Mouse (Mus musculus) WW6 (cell line): Measurements from ENCODE around the gene Fgfr2.

Source experiments
- DNase-seq: peaks from one replicate; pipeline ENCODE4 v3.0.0-alpha.2; 2013; ENCODE audit warnings: low read depth, low spot score

The Fgfr2 gene

DNA sequence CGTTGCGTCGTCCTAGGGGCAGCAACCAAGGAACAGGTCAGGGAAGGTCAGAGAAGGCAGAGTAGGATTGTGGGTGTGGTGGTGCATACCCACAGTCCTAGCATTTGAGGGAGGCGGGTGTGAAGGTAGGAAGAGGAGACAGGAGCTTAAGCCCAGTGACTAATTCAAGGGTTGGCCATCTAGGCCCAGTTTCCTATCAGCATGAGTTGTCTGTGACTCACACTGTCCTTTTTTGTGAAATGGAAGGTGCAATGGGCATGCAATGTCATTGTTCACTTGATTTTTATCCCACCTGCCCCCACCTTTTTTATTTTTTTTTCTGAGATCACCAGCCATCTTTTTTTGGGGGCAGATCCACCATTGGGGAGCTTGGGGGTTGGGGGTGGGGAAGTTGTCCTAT lies 2157.8 kb downstream of the Fgfr2 start:
- DNase-seq, result no peak

DNA sequence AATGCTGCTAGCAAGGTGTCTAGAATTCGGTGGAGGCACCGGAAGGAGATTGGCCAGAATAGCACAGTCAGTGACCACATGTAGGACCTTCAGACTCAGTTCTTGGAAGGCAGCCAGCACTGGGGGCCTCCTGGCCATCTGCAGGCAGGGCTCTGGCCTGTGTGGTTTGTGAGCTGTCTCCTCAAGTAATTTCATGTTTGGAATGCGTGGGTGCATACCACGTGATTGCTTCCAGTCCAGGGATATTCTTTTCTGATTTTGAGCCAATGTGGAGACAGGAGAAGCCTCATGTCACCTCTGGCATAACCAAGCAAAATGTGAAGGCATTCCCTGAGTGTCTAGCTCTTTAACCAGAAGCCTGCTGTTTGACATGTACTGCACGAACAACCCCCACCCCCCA lies 2158.5 kb downstream of the Fgfr2 start:
- DNase-seq, result no peak

DNA sequence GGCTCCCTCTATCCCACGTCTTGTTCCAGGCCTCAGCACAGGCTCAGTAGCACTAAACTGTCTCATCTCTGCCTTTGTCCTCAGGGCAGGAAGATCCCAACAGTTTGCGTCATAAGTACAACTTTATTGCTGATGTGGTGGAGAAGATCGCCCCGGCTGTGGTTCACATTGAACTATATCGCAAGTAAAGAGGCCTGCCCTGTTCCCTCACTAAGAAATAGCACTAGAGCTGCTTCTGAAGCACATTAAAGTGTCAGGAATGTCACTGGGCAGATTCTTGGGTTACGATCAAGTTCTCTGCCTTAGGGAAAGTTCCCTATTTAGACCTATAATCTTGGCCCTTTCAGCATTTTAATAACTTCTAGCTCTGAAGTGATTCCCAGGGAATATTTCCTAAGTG lies 2161.7 kb downstream of the Fgfr2 start:
- DNase-seq, result no peak

DNA sequence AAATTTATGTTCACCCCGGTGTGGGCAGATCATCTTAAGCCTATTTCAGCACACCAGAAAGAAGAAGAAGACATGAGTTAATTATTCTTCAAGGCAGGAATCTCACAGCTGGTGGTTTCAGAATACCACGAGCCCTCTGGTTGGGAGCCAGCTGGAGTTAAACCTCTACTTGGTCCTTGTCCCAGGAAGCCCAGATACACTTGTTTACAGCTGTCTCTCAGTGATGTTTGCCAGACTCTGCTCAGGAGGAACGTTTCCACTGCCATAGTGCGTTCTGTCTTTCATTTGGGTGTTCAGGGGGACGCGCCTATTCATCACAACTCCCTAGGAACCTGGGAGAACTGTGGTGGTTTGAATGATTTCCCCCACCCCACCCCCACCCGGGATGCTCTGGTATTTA lies 2163.3 kb downstream of the Fgfr2 start:
- no peak for DNase-seq

DNA sequence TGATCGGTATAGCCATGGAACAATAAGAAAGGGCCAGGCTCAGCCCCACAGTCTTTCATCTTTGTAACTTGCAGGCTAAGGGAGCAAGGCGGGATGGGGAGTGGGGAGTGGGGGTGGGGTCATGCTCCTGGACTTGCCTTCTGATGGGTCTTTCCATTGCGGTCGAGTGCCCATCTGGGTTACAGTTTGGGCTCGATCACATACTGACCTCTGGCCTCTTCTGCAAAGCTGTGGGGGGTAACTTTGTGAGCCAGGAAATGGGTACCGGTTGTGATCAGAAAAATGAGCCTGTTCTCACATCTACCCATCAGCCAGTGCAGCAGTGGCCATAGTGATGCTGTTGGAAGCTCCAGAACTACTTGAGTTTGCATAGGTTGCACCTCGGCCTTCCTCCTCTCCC lies 2164.6 kb downstream of the Fgfr2 start:
- DNase-seq, result no peak

DNA sequence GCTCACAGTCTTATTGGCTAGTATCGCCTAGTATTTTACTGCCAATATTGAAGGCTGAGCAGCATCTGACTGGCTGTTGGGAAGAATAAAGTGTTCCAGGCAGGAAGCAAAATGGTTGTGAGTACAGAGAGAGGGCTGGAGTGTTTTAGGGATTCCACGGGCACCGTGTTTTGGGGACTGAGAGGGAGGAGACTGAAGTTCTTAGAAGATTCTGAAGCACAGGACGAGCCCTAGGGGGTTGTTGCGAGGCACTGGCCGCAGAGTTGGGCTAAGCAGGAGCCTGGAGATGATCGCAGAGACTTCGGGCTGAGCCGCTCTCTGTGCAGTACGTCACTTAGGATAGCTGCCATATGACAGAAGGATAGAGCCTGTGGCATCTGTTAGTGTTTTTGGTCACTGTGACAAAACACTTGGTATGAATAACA lies 2169.0 kb downstream of the Fgfr2 start:
- no peak for DNase-seq

DNA sequence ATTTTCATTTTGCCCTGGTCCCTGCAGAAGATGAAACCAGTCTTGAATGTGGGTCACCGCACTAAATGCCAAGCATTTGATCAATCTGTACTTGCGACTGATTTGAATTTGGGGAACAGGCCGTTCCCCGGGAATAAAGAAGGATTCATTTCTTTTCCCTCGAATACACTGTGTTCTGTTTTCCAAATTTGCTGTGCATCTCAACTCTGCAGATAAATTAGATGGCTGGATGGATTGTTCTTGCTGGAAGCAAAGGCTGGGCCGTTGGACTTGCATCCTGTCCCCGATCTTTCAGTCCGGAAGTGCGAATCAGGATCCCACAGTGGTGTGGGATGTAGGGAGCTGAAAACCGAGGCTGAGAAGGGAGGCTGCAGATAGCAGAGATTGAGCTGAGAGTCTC lies 2169.8 kb downstream of the Fgfr2 start:
- no peak for DNase-seq

DNA sequence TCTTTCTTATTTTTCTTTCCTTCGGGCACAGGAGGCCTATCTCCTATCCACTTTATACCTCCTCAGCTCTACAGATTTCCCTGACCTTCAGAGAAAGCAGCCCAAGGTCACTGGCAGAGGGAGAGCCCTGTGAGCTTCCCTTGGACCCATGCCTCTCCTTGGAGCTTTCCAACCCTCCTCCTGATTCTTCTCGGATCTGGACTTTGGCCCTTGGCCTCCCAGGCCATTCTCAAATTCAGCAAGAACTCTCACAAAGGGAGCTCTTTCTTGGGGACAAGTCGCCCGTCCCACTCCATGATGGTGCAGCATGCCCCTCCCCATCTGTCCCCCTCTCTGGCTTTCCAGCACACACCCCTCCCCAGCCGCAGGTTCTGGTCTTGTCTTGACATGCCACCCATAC lies 2172.1 kb downstream of the Fgfr2 start:
- no peak for DNase-seq

DNA sequence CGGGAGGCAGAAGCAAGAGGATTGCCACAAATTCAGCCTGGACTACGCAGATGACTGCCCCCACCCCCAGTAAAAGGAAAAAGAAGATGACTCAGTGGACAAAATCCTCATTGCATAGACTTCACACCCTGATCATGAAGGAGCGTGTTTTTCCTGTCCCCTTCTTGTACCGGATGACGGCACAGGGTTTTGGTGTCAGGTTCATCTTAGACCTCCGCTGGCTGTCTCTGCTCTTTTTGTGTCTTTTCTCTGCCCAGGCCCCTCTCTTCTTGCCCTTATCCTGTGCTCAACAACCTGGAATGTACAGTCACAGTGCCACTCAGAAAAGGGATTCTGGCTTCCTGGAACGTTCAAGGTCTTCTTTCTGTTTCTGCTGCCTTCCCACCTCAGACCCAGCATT lies 2172.7 kb downstream of the Fgfr2 start:
- DNase-seq, result no peak

DNA sequence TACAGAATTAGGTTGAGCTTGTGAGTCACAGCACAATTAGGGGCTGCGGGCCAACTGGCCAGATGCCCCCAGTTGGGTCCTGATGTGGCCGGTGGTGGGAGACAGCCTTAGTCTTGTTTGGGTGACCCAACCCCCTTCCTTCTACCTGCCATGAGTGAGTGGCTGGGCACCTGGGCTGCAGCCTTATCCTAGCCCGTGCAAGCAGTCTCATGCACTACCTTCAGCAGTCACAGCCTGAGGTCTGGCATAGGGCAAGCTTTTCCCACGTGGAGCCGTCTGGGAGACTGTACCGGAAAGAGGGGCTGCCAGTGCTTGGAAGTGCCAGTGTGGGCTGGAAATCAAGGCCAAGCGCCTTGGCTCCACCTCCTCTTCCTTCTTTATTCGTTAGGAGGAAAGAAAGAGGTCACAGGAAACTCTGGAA lies 2173.8 kb downstream of the Fgfr2 start:
- no peak for DNase-seq

DNA sequence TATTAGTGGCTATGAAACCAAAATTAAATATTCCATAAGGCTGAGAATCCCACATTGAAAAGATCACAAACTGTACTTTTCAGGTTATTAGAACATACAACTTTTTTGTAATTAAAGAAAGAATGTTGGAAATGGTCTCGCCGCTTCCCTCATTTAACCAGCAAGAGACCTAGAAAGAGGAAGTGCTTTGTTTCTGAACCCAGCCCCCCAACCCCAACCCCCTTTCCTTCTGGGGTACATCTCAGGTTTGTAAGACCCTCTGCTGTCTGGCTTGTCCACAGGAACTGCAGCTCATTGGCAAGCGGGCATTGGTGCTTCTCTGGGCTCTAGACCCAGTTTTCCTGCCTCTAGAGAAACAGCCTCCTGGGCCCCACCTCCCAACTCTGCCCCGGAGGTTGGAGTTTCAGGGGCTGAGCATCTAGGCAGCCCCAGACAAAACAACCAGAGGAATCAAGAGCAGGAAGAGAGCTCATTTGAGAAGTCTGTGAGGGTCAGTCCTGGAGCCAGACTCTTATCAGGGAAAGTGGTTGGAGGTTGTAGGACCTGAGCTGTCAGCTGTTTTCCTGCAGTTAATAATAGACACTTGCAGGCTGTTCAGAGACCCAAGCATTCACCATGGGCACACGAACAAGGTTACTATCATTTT lies 2174.5 kb downstream of the Fgfr2 start:
- no peak for DNase-seq

DNA sequence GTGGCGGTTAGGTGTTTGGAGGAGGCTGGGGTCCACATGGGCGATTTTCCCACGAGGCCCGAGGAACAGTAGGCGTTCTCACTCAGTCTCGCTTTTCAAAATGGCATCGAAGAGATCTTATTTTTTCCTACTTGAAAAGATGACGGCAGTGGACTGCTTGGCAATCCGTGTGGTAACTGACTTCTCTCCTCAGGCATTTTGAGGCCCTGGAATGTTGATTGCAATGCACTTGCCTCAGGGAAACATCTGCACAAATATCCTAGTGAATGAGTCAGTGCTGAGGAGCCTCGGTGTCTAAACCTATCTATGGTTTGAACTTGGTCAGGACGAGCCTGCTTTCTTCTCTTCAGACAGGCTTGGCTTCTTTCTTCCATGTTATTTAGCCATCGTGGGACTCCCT lies 2176.8 kb downstream of the Fgfr2 start:
- DNase-seq, result no peak

DNA sequence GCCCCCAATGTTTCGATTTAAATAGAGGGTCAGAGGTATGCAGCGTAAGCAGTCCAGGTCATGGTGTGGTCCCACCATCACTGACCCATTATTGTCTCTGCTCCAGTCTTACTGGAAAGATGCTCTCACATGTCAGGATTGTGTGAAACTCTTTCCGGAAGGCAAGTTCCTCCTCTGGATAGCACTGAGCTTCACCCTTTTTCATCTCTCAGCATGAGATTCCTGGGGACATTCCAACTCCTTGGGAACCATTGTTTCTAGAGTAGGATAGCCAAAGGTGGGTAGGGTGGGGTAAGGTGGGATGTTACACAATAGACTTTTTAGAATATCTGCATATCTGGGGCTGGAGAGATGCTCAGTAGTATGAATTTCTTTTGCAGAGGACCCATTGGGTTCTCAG lies 2177.4 kb downstream of the Fgfr2 start:
- DNase-seq, result no peak

DNA sequence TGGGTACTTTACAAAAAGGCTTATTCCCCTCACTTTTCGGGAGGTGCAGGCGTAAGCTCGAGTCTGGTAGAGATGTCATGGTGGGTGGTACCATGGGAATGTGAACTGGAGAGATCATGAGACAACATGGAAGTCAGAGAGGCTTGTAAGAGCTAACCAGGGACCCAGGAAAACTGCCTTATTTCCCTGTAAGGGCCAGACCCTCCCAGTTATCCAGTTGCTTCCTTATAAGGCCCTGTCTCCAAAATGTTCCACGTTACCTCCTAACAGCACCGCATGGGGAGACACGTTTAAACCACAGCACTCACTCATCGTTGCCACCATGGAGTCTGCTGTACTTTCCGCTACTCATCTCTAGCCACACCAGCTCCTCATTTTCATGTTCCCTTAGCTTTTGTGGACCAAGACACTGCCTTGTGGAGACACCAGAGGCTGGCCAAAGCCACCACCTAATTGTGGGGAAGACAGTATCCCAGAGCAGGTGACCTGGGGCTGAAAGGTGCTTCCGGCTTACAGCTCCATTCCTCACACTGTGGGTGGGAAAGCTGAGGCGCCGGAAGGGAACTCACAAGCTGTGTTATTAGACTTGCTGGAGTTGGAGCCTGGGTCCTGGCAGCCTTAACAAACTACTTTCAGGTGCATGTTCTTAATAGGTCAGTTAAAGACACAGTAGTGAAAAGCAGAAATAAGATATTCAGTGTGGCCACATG lies 2178.2 kb downstream of the Fgfr2 start:
- DNase-seq, result no peak

DNA sequence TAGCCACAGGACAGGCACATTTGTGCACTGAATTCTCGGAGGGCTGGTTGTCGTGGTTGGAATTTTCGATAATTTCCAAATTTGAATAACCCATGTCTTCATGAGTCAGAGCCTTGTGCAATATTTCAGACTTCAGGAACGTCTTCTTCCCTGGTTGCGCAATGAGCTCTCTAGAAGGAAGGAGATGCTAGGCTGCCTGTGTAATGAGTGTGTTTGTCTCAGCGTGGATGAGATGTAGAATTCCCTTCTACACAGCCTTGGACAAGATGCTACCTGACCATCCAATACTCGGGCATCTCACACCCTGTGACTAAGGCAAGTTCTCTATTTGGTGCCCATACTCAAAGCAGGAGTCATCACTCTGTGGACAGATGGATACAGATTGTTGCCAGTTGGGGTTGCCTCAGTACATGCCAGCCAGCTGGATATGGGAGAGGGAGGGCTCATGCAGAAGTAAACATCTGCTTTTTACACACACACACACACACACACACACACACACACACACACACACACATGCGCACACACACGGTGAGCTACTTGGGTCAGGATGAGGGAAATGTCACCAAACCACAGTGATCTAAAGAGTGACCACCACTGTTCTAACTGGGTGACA lies 2179.8 kb downstream of the Fgfr2 start:
- no peak for DNase-seq

DNA sequence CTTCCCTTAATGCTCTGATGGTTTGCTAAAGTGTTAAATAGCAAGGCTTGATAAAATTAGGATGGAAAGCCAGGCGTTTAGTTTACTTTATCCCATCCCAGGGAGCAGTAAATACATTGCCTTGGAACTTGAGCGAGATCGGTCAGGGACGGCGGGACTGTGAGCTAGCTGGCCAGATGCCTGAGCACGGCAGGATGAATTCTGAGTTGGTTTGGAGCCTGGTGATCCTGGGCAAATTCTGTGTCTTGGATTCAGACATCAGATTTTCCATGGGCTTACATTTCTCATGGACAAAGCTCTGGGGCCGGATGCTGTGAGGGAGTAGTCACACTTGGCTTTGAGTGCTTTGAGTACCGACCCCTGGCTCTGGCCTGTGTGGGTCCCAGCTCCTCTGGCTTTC lies 2182.4 kb downstream of the Fgfr2 start:
- no peak for DNase-seq

DNA sequence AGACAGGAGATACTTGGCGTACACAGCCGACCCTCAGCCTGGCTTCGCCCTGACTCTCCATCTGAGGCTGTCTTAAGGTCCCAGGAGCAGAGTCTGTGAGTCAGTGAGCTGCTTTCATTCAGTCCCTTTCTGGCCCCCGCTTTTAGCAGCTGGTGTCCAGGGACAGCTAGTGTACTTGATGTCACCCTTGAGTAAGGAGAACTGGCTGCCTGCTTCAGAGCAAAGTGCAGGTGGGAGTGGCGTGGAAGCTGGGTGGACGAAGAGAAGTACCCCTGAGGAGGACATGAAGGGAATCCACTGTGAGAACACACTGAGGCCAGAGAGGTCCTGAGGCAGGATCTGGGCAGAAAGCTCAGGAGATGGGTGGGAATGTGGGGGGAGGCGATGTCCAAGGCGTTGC lies 2184.3 kb downstream of the Fgfr2 start:
- DNase-seq, result no peak

DNA sequence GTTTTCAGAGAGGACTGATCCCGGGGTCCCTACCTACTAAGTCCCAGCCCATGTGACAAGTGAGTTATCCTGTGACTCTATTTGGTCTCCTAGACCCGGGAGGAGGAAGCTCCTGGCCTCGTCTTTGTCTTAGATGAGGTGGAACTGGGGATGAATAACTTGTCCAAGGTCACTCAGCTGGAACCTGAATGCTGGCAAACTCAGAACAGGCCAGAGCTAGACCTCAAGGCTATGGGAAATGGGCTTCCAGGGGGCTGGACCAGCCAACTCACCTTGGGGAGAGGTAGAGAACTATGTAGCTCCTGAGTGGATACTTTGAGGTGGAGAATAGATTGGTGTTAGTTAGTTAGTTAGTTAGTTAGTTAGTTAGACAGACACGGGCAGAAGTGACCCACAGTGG lies 2185.1 kb downstream of the Fgfr2 start:
- DNase-seq, result no peak

DNA sequence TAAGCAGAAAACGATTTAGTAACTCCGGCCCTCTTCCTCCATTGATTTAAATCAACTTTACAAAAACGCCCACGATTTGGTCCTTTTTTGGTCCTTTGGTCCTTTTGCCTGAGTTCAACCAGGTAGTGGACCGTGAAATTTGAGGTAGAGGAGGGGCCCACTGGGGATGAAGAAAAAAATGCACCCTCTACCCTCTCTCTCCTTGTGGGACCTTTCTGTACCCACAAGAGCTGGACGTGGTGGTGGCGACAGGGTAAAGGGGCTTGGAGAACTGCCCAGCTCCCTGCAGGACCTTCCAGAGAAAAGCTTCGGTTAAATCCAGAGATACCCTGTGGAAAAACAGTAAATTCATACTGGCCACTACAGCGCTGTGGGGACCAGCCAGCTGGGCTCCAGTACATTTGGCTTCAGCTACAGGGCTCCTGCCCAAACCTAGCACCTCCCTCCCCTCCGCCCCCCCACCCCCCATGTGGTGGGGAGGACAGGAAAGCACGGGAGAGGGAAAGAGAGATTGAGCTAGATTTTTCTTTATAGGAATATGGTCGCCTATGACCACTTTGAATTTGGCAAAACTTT lies 2185.8 kb downstream of the Fgfr2 start:
- no peak for DNase-seq

DNA sequence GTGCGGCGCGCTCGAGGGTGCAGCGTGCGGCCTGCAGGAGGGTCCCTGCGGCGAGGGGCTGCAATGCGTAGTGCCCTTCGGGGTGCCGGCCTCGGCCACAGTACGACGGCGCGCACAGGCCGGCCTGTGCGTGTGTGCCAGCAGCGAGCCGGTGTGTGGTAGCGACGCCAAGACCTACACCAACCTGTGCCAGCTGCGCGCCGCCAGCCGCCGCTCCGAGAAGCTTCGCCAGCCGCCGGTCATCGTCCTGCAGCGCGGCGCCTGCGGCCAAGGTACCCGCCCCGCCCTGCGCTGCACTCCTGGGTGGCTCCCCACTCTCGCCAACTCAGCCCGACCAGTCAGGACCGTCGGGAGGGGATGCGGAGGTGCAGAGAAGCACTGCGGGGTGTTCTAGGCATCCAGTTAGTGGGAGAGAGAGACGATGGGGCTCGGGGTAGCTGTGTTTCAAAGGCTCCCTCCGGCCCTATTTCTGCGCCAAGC lies 2186.6 kb downstream of the Fgfr2 start:
- no peak for DNase-seq

DNA sequence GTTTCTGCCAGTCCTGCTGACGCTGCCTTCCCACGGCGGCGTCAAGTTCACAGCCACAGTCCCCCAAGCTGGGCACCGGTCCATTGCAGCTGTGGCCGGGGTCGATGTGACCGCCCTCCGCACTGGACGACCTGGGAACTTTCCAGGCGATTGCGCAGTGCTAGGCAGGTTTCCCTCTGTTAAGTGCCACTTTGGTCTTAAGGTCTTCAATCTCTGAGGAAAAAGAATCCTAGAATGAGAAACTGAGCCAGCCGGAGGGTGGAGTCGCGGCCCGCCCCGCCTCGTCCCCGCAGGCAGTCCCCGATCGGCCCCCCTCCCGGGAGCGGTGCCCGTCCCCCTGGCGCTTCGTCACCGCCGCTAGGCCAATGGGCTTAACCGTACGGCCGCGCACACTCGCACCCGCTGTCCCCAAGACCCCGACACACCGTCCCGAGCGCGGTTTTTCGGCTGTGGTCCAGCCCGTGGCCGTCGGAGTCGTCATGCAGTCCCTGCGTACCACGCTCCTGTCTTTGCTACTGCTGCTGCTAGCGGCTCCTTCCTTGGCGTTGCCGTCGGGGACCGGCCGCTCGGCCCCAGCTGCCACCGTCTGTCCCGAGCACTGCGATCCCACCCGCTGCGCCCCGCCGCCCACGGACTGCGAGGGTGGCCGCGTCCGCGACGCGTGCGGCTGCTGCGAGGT lies 2187.2 kb downstream of the Fgfr2 start, which contains the start of gene Htra1:
Htra1 (plus strand) TSS at position 319 of the 679 bp plus-strand sequence.
- DNase-seq, result no peak

DNA sequence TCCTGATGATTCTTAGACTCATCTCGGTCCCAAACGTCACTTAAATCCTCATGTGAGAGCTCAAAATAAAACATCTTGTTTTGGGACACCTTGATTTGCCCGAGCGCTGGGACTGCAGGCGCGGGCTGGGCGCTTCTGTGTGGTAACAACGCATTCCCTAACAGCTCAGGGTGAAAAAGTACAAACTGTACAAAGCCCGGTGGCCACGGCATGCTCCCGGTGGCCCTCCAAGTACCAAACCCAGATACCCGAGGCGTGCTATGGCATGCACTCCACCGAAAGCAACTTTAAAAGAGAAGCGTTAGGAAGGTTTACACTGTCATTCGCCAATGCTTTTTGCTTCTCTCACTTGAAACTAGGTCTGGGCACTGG lies 2187.7 kb downstream of the Fgfr2 start:
- DNase-seq, result no peak
